Mouse (Mus musculus) neutrophil, adult 5-6 weeks (primary cell): Measurements from ENCODE around the gene Gm4297. TPM values are rescaled to one million over a fixed set of nuclear protein-coding genes. Genes with fewer than 3 reads are reported as not detected.
"Not testable (repeated sequence)": the region's sequence is repeated elsewhere in the genome, so short reads cannot be mapped to it uniquely, and the experiment has no call there.

Source experiments
- ATAC-seq: fragments of 151-379, 151-347 bp; 2 replicates; pipeline ENCODE4 v1.8.0; 2017; ENCODE audit warnings: mild to moderate bottlenecking, moderate TSS enrichment; ENCODE audit not compliant: insufficient number of reproducible peaks, poor library complexity, low FRiP score, severe bottlenecking; ENCODE audit errors: extremely low read depth
- total RNA-seq: library from RNA; stranded (forward); fragments of 200-1000 nt; gene quantifications from 2 replicates; pipeline ENCODE4 v1.2.3, GENCODE M21; 2017

Gm4297 gene
- total RNA-seq, result not detected in 2 replicates

- ATAC-seq, result not testable (repeated sequence)
Observed at GRCm38 (mm10) chrX:24574795-24575194, at the start of gene Gm4297. TSS of gene Gm4297 (minus strand) at chrX:24574895.

Other genes starting within 250 kb of the Gm4297 start
- not detected in 2 replicates for gene Gm5934, start 74.1 kb downstream of the Gm4297 start, total RNA-seq
- not detected in 2 replicates for gene Gm5935, start 200.3 kb upstream of the Gm4297 start, total RNA-seq